Mouse (Mus musculus): Measurements from ENCODE around the gene Ptprg. TPM values are rescaled to one million over a fixed set of nuclear protein-coding genes. Genes with fewer than 3 reads are reported as not detected.
"Not testable (repeated sequence)": the region's sequence is repeated elsewhere in the genome, so short reads cannot be mapped to it uniquely, and the experiment has no call there.

The Ptprg gene
- polyA plus RNA-seq, 1 experiment from 2014 or later, result 42.3 TPM

- not testable (repeated sequence) for ATAC-seq (ENCODE audit: low read depth); H3K36me3 ChIP-seq (ENCODE audit: control insufficient read depth, insufficient read depth, low read length); H3K9me3 ChIP-seq (ENCODE audit: control insufficient read depth, low read length); H3K27ac ChIP-seq (ENCODE audit: low read depth, low read length); H3K27me3 ChIP-seq (ENCODE audit: control insufficient read depth, insufficient read depth, low read length); H3K4me3 ChIP-seq (ENCODE audit: low read depth, low read length); H3K4me1 ChIP-seq (ENCODE audit: control insufficient read depth, insufficient read depth, low read length); H3K9ac ChIP-seq (replicated peaks; ENCODE audit: low read depth, low read length); H3K4me2 ChIP-seq (ENCODE audit: low read depth, low read length)
- 73% methylated on average over 4 of the region's 4 CpGs for WGBS
Observed at GRCm38 (mm10) chr14:11814811-11815210, 261.5 kb downstream of the Ptprg start.

- Histone ChIP-seq H3K27me3 (ENCODE audit: control insufficient read depth, insufficient read depth, low read length) (no peaks in the 10 kb centered on the region), H3K4me3 (ENCODE audit: low read depth, low read length) (no peak overlapping the region), H3K9ac (replicated peaks; ENCODE audit: low read depth, low read length) (no peak overlapping the region), H3K9me3 (ENCODE audit: control insufficient read depth, low read length) (no peaks in the 10 kb centered on the region), H3K36me3 (ENCODE audit: control insufficient read depth, insufficient read depth, low read length) (no peaks in the 10 kb centered on the region), H3K27ac (ENCODE audit: low read depth, low read length) (no peak overlapping the region), H3K4me1 (ENCODE audit: control insufficient read depth, insufficient read depth, low read length) (no peaks in the 10 kb centered on the region), H3K4me2 (ENCODE audit: low read depth, low read length) (no peak overlapping the region)
- 86% methylated on average over 6 of the region's 6 CpGs for WGBS
- ATAC-seq (ENCODE audit: low read depth), result no peak
Observed at GRCm38 (mm10) chr14:11817236-11817635, 263.9 kb downstream of the Ptprg start.

DNA sequence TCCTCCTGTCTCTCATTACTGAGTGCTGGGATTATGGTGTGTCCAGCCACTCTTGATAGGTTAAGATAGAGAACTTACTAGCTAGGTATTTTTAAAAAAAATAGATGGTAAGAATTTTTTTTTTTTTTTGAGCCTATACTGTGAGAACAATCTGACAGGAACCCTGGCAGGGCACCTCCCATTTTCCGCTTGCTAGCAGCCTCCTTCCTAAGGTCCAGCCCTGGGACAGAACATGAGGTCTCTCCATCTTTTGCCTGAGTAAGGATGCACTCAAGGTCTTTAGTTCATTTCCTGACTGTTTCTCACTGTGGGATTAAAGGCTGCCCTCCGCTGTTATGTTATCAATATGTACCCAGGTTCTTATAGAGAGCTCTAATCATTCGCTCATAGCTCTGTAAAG, 264.7 kb downstream of the Ptprg start:
- 82% methylated on average over 3 of the region's 3 CpGs for WGBS

GRCm38 (mm10) chr14:11818721-11819120, 265.4 kb downstream of the Ptprg start:
- Histone ChIP-seq H3K4me1 (ENCODE audit: control insufficient read depth, insufficient read depth, low read length) (0 out of 2 replicates have a peak, but pooled peaks cover 6% of the 10 kb centered on the region), H3K36me3 (ENCODE audit: control insufficient read depth, insufficient read depth, low read length) (no peaks in the 10 kb centered on the region), H3K9ac (replicated peaks; ENCODE audit: low read depth, low read length) (no peak overlapping the region), H3K4me2 (ENCODE audit: low read depth, low read length) (no peak overlapping the region), H3K9me3 (ENCODE audit: control insufficient read depth, low read length) (no peaks in the 10 kb centered on the region), H3K4me3 (ENCODE audit: low read depth, low read length) (no peak overlapping the region), H3K27ac (ENCODE audit: low read depth, low read length) (no peak overlapping the region), H3K27me3 (ENCODE audit: control insufficient read depth, insufficient read depth, low read length) (no peaks in the 10 kb centered on the region)
- ATAC-seq (ENCODE audit: low read depth), result no peak
- 94% methylated on average over 8 of the region's 8 CpGs for WGBS

More for the DNA sequence above, 264.7 kb downstream of the Ptprg start:
- no peak overlapping the region for H3K9ac ChIP-seq (replicated peaks; ENCODE audit: low read depth, low read length)
- no peak overlapping the region for H3K27ac ChIP-seq (ENCODE audit: low read depth, low read length)
- H3K36me3 ChIP-seq (ENCODE audit: control insufficient read depth, insufficient read depth, low read length), result no peaks in the 10 kb centered on the region
- 0 out of 2 replicates have a peak, but pooled peaks cover 4% of the 10 kb centered on the region for H3K4me1 ChIP-seq (ENCODE audit: control insufficient read depth, insufficient read depth, low read length)
- H3K9me3 ChIP-seq (ENCODE audit: control insufficient read depth, low read length), result no peaks in the 10 kb centered on the region
- no peak for ATAC-seq (ENCODE audit: low read depth)
- no peaks in the 10 kb centered on the region for H3K27me3 ChIP-seq (ENCODE audit: control insufficient read depth, insufficient read depth, low read length)
- no peak overlapping the region for H3K4me2 ChIP-seq (ENCODE audit: low read depth, low read length)
- no peak overlapping the region for H3K4me3 ChIP-seq (ENCODE audit: low read depth, low read length)

DNA sequence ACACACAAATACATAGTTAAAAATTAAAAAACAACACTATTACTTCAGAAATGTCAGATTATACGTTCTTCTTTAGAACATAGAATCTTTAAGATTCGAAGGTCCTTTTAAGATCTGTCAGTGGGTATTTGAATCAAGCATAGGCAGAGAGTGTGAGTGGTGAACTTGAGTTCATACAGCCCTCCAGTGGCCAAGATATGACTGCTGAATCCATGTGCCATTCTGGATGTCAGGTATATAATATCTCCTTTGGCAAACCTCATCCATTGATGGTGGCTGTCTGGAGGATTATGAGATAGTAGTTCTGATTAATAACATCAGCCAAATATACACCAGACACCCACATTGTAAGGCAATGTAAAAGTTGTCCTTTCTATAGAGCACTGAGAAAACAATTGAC, 266.0 kb downstream of the Ptprg start:
- Histone ChIP-seq H3K36me3 (ENCODE audit: control insufficient read depth, insufficient read depth, low read length) (no peaks in the 10 kb centered on the region), H3K4me1 (ENCODE audit: control insufficient read depth, insufficient read depth, low read length) (0 out of 2 replicates have a peak, but pooled peaks cover 6% of the 10 kb centered on the region), H3K27ac (ENCODE audit: low read depth, low read length) (no peak overlapping the region), H3K9ac (replicated peaks; ENCODE audit: low read depth, low read length) (no peak overlapping the region), H3K27me3 (ENCODE audit: control insufficient read depth, insufficient read depth, low read length) (no peaks in the 10 kb centered on the region), H3K4me2 (ENCODE audit: low read depth, low read length) (no peak overlapping the region), H3K4me3 (ENCODE audit: low read depth, low read length) (no peak overlapping the region), H3K9me3 (ENCODE audit: control insufficient read depth, low read length) (no peaks in the 10 kb centered on the region)
- WGBS, result 93% methylated on average over 2 of the region's 2 CpGs
- ATAC-seq (ENCODE audit: low read depth), result no peak

DNA sequence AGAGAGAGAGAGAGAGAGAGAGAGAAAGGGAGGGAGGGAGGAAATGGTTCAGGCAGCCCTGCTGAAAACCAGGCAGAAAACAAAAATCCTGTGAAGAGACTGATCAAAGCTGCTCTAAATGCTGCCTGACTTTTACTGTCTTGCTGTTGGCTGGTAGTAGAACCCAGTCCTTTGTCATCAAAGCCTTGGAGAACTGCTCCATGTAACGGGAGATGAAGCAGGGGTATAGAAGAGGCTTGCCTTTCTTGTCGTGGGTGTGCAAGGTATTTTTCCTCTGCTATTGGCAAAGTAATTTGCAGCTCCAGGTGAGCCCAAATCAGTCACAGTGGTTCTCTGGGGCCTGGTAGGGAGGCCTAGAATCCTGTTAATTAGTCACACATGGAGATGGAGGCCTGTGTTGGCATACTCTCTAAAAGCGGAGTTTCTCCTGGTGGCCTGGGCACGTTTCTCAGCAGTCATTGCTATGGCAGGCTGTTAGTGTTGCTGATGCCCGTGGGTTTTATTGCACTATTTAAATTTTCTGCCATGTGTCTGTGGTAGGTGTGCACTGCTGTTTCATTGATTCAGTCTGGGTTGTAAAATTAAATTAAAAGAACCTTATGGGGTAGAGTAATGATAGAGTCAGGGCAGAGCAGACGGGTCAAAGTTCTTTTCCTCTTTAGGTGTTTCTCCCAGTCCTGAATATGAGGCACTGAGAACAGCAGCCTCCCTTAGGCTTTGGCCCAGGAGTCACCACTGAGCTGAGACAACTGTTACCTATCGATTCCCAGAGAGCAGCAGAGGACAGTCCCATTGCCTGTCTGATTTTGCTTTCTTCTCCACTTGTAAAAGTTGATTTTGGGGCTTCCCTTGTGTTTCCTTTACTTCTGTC, 269.7 kb downstream of the Ptprg start:
- H3K4me3 ChIP-seq (ENCODE audit: low read depth, low read length), result no peak overlapping the region

GRCm38 (mm10) chr14:11823701-11824095, 270.4 kb downstream of the Ptprg start:
- WGBS, result 70% methylated on average over 6 of the region's 6 CpGs
- Histone ChIP-seq H3K36me3 (ENCODE audit: control insufficient read depth, insufficient read depth, low read length) (no peaks in the 10 kb centered on the region), H3K4me3 (ENCODE audit: low read depth, low read length) (no peak overlapping the region), H3K4me1 (ENCODE audit: control insufficient read depth, insufficient read depth, low read length) (peaks cover 8% of the 10 kb centered on the region; the same call in 1 of the 2 replicates), H3K27me3 (ENCODE audit: control insufficient read depth, insufficient read depth, low read length) (no peaks in the 10 kb centered on the region), H3K9ac (replicated peaks; ENCODE audit: low read depth, low read length) (no peak overlapping the region), H3K4me2 (ENCODE audit: low read depth, low read length) (no peak overlapping the region), H3K27ac (ENCODE audit: low read depth, low read length) (no peak overlapping the region), H3K9me3 (ENCODE audit: control insufficient read depth, low read length) (no peaks in the 10 kb centered on the region)
- ATAC-seq (ENCODE audit: low read depth), result no peak

More for the DNA sequence above, 269.7 kb downstream of the Ptprg start:
- peaks cover 8% of the 10 kb centered on the region; the same call in 1 of the 2 replicates for H3K4me1 ChIP-seq (ENCODE audit: control insufficient read depth, insufficient read depth, low read length)
- H3K9me3 ChIP-seq (ENCODE audit: control insufficient read depth, low read length), result no peaks in the 10 kb centered on the region
- H3K9ac ChIP-seq (replicated peaks; ENCODE audit: low read depth, low read length), result no peak overlapping the region
- H3K4me2 ChIP-seq (ENCODE audit: low read depth, low read length), result no peak overlapping the region
- no peaks in the 10 kb centered on the region for H3K36me3 ChIP-seq (ENCODE audit: control insufficient read depth, insufficient read depth, low read length)
- H3K27me3 ChIP-seq (ENCODE audit: control insufficient read depth, insufficient read depth, low read length), result no peaks in the 10 kb centered on the region
- ATAC-seq (ENCODE audit: low read depth), result peak; percentile 64
- H3K27ac ChIP-seq (ENCODE audit: low read depth, low read length), result no peak overlapping the region
- WGBS, result 27% methylated on average over 7 of the region's 7 CpGs

- H3K9me3 ChIP-seq (ENCODE audit: control insufficient read depth, low read length), result no peaks in the 10 kb centered on the region
- peaks cover 8% of the 10 kb centered on the region; the same call in 1 of the 2 replicates for H3K4me1 ChIP-seq (ENCODE audit: control insufficient read depth, insufficient read depth, low read length)
- no peak overlapping the region for H3K9ac ChIP-seq (replicated peaks; ENCODE audit: low read depth, low read length)
- no peaks in the 10 kb centered on the region for H3K27me3 ChIP-seq (ENCODE audit: control insufficient read depth, insufficient read depth, low read length)
- no peaks in the 10 kb centered on the region for H3K36me3 ChIP-seq (ENCODE audit: control insufficient read depth, insufficient read depth, low read length)
- H3K4me2 ChIP-seq (ENCODE audit: low read depth, low read length), result no peak overlapping the region
- no peak overlapping the region for H3K27ac ChIP-seq (ENCODE audit: low read depth, low read length)
- ATAC-seq (ENCODE audit: low read depth), result no peak
- WGBS, result 34% methylated on average over 8 of the region's 8 CpGs
- no peak overlapping the region for H3K4me3 ChIP-seq (ENCODE audit: low read depth, low read length)
Observed at GRCm38 (mm10) chr14:11824915-11825314, 271.6 kb downstream of the Ptprg start.

DNA sequence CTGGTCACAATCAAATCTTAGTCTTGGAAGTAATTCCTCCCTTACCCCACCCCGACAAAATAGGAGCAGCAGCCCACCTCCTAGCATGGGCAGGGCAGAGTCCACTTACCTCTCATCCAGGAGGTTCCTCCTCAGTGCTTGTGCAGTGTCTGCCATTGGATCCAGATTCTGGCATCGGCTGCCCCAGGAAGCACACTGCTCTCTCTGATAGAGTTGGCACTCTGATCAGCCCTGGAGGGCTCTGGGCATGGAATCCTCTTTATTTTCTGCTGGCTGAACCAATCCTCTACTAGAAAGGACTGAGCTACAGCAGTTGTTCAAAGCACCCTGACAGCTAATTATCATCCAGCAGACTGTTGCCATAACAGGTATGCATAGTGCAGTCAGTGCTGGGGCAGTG, 272.2 kb downstream of the Ptprg start:
- no peak overlapping the region for H3K4me3 ChIP-seq (ENCODE audit: low read depth, low read length)
- no peak overlapping the region for H3K9ac ChIP-seq (replicated peaks; ENCODE audit: low read depth, low read length)
- WGBS, result 83% methylated on average over 2 of the region's 2 CpGs
- H3K36me3 ChIP-seq (ENCODE audit: control insufficient read depth, insufficient read depth, low read length), result no peaks in the 10 kb centered on the region
- H3K4me1 ChIP-seq (ENCODE audit: control insufficient read depth, insufficient read depth, low read length), result peaks cover 8% of the 10 kb centered on the region; the same call in 1 of the 2 replicates
- H3K9me3 ChIP-seq (ENCODE audit: control insufficient read depth, low read length), result no peaks in the 10 kb centered on the region
- no peak for ATAC-seq (ENCODE audit: low read depth)
- H3K4me2 ChIP-seq (ENCODE audit: low read depth, low read length), result no peak overlapping the region
- no peak overlapping the region for H3K27ac ChIP-seq (ENCODE audit: low read depth, low read length)
- H3K27me3 ChIP-seq (ENCODE audit: control insufficient read depth, insufficient read depth, low read length), result no peaks in the 10 kb centered on the region

Measured in neural tube, embryonic 14.5 days (tissue).